Mouse (Mus musculus) heart, adult 18-20 months (tissue): ENCODE measurements around the gene Gm13089. TPM values are rescaled to one million over a fixed set of nuclear protein-coding genes. Genes with fewer than 3 reads are reported as not detected.
"Not testable (repeated sequence)": the region's sequence is repeated elsewhere in the genome, so short reads cannot be mapped to it uniquely, and the experiment has no call there.

Source experiments
- DNase-seq, 2 experiments: peaks; one replicate each; pipeline ENCODE4 v3.0.0; 2021 to 2022; ENCODE audit warnings: mixed read lengths in 1 of 2
- long read RNA-seq, 2 experiments: library from polyadenylated mRNA; stranded (forward); transcript quantifications; one replicate each; pipeline ENCODE4 v2.0.0; 2021
- total RNA-seq, 2 experiments: library from RNA; stranded (reverse); gene quantifications; 2 replicates each; pipeline ENCODE4 v1.2.3; 2021

Gene Gm13089
- total RNA-seq, result not detected
- long read RNA-seq, experiment 1, result 0 reads
- long read RNA-seq, experiment 2, result 0 reads

- DNase-seq, result no peak
These were observed at the start of gene Gm13089 for GRCm38 (mm10) chr4:143702611-143703010. Gm13089 (minus strand) TSS chr4:143702711.

DNA sequence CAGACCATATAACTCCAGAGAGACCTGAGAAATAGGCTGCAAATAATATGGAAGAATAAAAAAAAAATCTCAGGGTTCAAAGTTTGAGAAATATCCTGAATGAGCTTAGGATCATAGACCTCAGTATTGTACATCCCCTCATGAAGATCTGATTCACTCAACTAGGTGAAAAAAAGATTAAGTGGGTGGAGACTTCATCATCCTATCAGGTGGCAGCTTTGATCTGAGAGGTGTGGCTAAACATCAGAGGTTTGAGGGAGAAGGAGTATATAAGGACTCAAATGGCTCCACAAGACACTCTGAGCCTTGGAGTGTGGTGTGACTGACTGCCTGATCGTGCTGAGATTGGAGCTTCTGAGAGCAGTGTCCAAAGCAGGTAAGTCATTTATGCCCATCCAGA is 16.6 kb upstream of the Gm13089 start, which contains the start of gene Gm13078:
Gene Gm13078, plus strand, starts transcription at position 301 of the 400 bp plus-strand sequence.
- DNase-seq, result no peak

DNA sequence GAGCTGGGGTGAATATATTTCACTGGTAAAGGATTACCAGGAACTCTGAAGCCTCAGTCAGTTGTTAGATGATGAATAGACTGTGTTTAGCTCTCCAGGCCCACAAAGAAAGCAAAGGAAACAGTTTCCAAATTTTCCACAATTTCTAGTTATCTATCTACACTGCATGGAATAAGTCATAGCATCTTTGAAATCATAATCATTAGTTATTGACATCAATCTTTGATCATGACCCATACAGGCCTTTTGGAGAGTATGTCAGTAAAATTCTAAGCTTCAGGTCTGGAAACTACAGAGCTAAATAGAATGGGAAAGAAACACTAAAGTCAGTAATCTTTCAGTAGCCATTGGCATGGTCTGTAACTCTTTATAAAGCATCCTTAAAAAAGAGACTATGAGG is 45.4 kb downstream of the Gm13089 start, which contains the start of gene Gm13088:
Gene Gm13088, minus strand, starts transcription at position 101 of the 400 bp plus-strand sequence.
- not testable (repeated sequence) for DNase-seq

Other genes with a start within 250 kb of the Gm13089 start
- gene Gm13043, start 191.4 kb downstream of the Gm13089 start, total RNA-seq, result not detected
- gene Gm13040, start 166.8 kb downstream of the Gm13089 start, total RNA-seq, result not detected
- not detected for gene BC080695, start 151.0 kb downstream of the Gm13089 start, total RNA-seq
- gene Gm13057, start 151.0 kb downstream of the Gm13089 start, total RNA-seq, result not detected
- not detected for gene Gm13083, start 87.7 kb downstream of the Gm13089 start, total RNA-seq
- not detected for gene Gm13088, start 45.5 kb downstream of the Gm13089 start, total RNA-seq
- not detected for gene Gm13078, start 16.7 kb upstream of the Gm13089 start, total RNA-seq
- gene Gm13023, start 86.6 kb upstream of the Gm13089 start, total RNA-seq, result not detected
- gene Gm13084, start 113.4 kb upstream of the Gm13089 start, total RNA-seq, result not detected
- gene Gm13103, start 143.8 kb upstream of the Gm13089 start, total RNA-seq, result not detected
- not detected for gene Pramef6, start 197.7 kb upstream of the Gm13089 start, total RNA-seq
- gene Pramef25, start 248.3 kb upstream of the Gm13089 start, total RNA-seq, result not detected